Mouse (Mus musculus) right cerebral cortex, adult 18-20 months (tissue): ENCODE data around the gene Ak5.

Experiments
- DNase-seq: peaks from one replicate; pipeline ENCODE4 v3.0.0; 2022; ENCODE audit warnings: mixed read lengths

The Ak5 gene

DNA sequence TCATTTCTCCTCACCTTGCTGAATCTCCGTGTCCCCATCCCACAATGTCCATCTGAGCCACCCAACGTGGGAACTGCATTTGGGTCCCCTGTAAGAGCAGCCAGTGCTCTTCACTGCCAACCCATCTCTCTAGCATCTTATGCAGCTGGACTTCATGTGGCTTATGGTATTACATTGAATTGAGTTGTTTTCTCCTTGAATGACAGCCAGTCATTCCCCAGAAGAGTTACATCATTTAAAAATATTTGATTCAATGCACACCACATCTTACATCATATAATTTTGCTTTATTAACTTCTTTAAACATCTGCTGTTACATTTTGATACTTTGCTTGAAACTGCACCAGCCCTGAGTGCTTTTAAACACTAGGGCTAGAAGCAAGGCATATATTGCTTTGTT, 106.5 kb downstream of the Ak5 start:
- no peak for DNase-seq

DNA sequence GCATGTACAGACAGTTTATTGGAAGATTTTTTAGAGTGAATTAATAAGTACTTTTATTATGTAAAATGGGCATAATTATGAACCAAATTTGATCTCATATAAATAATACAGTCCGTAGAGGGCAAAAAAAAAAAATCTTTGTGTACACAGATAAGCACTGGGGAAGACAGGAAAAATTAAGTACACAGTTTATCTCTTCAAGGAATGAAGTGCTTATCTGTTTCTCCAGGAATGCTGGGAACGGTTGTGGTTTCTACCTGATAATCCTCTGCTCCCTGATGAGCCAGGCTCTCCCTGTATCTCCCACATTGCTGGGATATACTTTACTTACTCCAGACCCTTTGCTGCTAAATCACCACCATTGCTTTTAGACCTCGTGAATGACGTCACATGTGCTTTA, 108.9 kb downstream of the Ak5 start:
- no peak for DNase-seq

DNA sequence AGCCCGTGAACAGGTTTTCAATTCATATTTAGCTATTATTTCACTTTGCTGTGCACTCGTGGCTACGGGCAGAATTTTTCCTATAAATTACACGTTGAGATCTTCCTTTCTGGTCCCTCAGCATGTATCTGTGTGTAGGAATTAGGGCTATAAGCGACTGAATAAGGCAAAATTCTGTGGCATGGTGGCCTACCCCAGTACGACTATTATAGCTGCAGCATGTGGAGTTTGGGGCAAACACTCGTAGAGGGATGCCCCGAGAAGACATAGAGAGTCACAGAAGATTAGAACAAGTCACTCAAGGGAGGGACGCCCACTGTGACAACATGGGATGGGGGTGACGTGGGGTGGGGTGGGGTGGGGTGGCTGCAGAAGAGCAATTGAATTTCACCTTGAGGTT, 110.1 kb downstream of the Ak5 start:
- no peak for DNase-seq

DNA sequence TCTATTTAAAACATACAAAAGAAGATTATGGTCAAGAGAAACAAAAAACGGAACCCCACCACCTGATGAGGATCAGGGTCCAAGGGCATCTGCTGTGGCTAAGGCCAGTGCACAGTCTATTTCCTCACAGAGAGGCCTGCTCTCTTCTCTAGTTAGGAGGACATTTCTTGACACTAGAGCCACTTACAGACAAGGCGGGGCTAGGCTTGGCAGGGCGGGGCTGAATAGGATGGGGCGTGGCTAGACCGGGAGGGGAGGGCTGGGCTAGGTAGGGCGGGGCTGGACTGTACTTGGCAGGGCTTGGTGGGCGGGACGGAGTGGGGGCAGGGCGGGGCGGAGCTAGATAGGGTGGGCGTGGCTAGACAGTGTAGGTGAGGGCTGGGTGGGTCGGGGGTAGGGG, 110.5 kb downstream of the Ak5 start:
- no peak for DNase-seq

DNA sequence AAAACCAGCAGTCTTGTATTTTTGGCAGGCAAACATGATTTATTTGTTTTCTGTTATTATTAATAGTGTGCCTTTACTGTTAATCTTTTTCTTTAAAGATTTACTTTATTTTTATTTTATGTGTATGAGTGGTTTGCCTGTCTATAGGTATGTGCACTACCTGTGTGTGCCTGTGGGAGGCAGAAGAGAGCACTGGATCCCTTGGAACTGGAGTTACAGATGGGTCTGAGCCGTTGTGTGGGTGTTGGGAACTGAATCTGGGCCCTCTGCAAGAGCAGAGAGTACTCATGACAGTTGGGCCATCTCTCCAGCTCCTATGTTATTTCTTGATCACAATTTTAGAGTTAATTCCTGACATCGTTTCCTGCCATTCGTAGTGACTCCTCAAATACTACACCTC, 111.2 kb downstream of the Ak5 start:
- no peak for DNase-seq

DNA sequence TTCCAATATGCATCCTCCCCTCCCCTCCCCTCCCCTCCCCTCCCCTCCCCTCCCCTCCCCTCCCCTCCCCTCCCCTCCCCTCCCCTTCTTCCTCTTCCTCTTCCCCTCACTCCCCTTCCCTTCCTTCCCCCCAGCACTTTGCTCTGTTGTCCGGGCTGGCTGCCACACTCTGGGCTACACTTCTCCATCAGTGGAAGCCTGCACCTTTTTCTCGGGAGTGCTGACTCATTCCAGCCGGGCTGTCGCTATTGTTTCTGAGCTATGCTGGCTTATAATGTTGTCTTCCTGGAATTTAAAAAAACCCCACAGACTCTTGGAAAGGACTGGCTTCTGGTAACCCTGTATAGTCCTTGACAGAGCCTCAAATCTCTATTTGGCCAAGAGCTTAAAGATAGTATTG, 111.7 kb downstream of the Ak5 start:
- DNase-seq, result peak; percentile 36

DNA sequence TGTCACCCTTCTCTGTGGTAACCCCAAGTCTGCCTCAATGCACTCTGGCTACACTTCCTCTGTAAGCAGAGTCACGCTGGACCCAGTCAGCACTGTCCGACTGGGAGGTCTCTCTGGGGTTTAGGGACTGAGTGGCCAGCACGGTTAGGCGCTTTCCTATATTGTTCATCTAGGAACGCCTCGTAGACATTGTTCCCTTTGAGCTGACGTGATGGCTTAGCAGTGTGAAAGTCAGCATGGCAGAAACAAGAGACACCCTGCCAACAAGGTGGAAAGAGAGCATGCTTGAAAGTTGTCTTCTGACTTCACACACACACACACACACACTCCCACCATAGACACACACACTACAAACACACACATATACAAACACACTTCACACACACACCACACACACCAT, 112.9 kb downstream of the Ak5 start:
- no peak for DNase-seq

DNA sequence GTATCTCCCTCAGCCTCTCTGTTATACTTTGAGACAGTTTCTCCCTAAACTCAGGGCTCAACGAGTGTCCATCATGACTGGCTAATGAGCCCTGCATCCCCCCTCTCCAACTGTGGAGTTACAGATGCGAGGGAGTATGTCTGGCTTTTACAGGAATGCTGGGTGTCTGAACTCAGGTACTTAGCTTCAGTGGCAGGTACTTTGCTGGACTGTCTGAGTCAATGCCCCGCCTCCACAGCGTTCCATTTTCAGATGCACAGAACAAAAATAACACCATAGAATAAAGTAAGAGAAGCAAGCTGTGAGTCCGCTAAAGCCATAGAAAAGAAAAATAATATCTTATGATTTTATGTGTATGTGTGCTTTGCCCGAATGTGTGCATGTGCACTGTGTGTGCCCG, 113.8 kb downstream of the Ak5 start:
- peak; percentile 51 for DNase-seq

DNA sequence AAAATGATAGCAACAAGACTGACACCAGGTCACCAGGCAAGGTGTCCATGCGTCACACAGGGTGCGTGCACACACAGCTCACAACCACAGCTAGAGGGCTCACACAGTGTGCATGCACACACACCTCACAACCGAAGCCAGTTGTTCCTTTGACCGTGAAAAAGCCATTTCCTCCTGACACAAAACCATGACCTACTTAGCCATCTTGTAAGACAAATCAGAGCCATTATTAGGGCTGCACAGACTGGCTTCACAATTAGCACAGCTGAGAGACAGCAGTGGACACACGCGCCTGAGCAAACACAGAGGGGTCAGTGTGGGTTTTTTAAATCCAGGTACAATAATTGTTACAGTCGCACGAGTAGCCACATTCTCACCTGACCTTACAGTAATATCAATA, 115.5 kb downstream of the Ak5 start:
- DNase-seq, result no peak

DNA sequence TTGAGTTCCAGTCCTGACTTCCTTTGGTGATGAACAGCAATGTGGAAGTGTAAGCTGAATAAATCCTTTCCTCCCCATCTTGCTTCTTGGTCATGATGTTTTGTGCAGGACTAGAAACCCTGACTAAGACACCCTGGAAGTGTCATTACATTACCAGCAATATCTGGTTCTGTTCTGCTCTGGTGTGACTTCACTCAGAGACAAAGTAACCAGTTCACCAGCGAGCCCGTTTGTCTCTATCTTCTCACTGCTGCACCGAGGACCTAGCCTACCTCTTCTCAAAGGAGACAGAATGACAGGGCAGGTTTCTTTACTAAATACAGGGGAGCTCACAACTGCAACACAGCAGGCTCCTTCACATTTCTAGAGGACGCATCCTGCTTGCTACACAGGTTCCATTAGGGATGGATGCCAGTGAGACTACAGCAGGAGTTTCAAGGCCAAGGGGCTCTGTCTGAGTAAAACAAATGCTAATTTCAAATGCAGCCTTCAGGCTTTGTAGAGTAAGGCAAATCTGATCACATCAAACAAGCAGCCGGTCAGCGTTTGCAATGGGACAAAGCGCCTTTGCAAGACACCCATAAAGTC, 117.5 kb downstream of the Ak5 start:
- no peak for DNase-seq

DNA sequence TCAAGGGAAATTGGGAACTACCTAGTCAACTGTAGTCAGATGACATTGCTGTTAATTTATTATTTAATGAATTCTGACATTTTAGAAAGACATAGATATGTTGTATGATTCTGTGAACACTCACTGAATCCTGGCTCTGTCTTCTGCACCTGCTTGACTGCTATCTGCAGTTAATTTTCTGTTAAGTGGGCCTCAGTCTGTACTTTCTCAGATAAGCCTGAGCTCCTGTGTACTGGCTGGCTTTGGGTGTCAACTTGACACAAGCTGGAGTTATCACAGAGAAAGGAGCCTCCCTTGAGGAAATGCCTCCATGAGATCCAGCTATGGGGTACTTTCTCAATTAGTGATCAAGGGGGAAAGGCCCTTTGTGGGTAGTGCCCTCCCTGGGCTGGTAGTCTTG, 118.1 kb downstream of the Ak5 start:
- DNase-seq, result no peak

DNA sequence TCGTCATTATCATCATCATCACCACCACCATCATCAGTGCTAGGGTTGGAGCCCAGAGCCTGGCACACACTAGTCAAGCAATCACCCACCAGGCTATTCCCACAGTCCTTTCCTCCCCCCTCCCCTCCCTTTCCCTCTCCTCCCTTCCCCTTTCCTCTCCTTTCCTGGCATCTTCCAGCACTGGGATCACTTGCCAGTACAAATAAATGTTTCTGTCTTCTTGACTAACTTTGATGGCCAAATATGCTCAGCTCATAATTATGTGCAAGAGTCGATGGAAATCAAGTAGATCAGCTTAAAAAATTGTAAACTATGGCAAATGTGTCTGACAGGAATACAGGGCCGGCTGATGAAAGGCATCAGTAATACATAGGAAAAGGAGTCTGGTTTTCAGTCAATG, 123.2 kb downstream of the Ak5 start:
- DNase-seq, result no peak

DNA sequence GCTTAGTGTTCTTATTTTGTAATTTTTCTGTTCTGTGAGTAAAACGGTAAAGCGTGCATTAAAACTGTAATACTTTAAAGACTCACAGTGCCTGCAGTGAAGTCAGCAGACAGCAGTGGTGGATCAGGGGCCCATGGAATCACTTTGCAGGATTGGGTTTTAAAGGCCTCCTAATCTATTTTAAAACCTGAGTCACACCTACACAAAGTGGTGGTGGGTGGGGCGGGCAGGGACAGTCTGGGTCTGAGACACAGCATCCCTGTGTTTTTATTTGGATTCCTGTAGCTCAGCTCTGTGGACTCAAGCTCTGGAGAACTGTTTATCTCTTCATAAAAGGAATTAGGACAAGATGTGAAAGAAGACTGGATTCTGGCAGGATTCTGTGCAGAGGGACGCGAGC, 125.9 kb downstream of the Ak5 start:
- no peak for DNase-seq

DNA sequence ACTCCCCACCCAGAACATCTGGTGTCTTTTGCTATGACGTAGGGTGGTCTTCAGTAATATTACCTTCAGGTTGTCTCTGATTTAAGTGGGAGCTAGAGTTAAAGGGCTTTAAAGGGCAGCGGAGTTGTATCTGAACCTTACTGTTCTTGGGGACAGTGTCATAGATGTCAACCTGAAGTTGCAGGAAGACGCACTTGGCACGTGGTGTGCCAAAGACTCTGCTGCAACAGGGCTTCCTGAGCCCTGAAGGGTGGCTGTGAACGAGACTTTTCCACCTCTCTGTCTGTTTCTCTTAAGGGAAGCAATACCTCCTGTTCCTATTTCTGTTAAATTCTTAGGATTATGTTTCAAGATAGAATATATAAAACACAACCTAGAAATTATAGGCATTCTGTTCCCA, 137.8 kb downstream of the Ak5 start:
- no peak for DNase-seq

DNA sequence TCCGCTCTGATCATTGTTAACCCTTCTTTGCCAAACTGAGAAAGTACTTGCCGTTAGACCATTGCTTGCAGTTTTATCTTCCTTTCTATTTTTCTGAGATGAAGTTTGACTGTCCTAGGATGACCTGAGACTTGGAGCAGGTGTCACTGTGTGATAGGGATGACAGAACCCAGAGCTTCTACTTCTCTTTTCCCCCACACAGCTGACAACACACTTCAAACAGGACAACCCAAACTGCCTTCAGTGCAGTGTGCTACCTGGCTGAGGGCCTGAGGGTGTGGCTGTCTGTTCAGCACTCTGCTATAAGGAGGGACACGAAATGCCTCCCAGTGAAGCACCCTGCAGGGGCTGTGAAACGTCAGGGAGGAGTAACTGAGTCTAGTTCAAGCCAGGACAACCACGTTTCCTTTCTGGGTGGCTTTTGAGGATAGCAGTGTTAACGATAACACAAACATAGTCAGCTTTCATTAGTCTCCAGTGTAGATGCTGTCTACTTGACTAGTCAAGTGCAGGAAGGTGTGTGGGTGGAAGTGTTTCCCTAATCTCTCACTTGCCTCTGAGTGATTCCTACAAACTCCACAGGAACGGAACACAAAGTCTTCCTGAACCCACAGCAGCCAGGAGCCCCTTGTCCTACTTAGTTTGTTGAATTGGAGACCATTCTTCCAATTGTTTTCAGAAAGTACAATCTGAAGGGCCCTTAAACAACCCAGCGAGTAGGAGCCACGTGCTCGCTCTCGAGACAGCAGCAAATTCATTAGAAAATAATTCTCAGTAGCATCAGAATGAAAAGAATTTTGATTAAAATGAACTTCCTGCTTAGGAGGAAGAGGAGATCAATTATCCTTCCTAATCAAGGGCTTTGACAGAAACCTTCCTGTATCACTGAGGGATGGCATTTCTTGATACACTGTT, 138.8 kb downstream of the Ak5 start:
- DNase-seq, result no peak

DNA sequence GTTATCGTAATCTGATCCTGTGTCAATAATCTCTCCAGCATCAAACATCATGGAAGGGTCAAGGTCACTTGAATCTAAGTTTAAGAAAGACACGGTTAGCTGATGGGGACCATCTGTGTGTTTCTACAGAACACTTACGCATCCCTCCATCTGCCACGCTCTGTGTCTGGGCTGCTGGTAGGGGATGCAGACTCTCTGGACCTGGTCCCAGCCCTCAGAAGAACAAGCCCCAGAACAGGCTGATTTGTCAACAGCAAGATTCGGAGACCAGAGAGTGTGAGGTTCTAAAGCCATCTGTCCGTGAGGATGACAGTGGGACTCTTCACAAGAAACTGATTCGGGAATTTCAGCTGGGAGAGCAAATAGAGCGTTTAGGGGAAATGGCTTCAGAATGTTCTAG, 141.4 kb downstream of the Ak5 start:
- DNase-seq, result no peak

DNA sequence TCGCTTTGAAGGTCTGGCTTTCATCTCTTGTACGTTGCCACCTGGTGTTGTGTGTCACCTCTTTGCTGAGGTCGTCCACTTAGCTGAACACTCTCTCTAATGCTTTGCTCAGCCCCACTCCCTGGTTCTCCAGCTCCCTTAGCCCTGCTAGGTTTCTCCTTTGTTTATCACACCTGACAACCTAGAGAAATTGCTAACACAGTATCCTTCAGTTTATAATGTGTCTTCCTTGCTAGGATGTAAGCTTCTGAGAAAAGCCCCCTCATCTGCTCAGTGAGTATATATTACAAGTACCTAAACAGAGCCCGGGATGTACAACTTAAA, 144.9 kb downstream of the Ak5 start:
- DNase-seq, result no peak

DNA sequence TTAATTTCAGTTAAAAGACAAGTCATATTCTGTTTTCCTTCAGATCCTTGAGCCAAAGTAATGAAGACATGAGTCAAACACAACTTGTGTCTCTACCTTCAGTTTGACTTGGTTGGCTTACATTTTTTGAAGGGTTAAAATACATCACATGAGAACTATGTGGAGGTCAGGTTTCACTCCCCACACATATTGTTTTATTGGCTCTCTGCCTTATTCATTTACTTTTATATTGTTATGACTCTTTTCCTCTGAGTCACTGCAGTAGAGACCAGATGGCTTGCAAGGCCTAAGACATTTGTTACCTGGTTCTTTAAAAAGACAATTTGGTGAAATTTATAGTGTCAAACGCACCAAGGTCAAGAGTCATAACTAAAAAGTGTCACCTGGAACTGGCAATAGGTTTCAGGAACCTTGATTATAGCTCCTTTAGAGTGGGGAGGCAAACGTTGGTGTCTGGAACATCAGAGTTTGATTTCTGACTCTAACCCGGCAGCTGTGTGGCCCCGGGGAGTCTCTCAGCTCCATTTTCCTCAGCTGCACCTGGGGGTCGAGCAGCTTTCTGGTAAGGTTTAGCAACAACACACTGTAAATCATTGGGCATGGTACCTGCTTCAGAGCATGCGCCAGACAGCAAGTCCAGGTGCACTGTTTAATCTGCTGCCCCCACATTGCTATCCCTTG, 145.4 kb downstream of the Ak5 start:
- no peak for DNase-seq

DNA sequence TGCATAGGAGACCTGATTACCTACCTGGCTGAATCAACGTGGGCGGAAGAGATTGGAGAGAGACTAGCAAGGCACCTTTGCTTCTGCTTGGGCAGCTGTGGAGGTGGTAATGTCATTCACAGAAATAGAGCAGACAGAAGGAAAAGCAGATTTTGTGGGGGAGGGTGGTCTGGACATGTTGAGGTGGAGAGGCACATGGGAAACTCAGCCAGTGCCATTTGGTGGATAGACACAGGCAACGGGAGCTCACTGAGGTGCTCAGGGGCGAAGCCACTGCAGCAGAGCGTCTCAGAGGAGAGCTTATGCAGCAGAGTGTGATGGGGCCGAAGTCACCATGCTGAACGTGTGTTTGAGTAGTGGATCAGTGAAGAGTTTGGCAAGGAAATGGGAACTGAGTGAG, 147.1 kb downstream of the Ak5 start:
- DNase-seq, result peak; percentile 74

DNA sequence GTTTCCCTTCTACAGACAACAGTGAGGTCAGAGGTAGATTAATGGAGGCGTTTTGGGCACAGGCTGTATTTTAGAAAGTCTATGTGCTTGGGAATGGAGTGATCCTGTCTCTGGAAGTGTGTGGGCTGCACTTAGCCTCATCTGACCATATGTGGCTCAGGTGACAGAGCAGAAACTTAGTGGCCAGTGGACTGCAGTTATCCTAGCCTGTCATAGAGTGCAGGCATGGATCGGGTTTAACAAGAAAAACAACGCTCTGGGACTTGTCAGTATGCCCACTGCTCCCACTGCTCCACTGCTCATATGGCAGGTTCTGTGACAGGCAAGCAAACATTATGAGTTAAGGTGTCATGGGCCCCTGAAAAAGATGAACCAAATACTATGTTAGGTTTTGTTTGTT, 148.1 kb downstream of the Ak5 start:
- DNase-seq, result no peak

DNA sequence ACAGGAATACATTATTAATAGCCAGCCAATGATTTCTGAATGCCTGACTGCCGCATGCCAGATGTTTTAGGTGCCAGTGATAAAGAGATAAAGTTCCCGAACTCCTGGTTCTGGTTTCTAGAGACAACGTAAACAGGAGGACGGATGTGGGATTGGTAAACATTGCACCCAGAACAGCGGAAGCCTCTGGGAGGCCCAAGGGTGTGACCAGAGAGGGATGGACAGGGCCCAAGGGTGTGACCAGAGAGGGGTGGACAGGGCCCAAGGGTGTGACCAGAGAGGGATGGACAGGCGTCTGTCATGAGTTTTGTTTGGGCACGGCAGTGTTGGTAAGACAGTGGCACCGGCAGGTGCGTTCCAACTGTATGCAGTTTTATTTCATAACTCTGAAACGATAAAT, 148.6 kb downstream of the Ak5 start:
- DNase-seq, result no peak

DNA sequence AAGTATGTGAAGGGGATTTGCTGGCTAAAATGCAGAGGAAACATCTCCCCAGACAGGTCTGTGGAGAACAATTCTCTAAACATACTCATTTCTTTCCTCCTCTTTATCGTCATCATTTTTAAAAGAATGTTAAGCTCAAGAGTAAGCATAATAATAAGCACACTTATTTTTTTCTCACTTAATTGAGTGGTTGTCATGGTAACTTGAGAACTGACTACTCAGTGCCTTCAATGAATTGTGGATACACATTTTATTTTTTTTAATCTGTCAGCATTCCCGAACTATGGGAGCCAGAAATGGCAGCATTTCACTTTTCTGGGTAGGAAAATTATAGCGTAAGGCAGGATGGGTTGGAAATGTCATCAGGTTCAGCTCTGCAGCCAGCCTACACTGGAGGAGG, 151.6 kb downstream of the Ak5 start:
- DNase-seq, result no peak

DNA sequence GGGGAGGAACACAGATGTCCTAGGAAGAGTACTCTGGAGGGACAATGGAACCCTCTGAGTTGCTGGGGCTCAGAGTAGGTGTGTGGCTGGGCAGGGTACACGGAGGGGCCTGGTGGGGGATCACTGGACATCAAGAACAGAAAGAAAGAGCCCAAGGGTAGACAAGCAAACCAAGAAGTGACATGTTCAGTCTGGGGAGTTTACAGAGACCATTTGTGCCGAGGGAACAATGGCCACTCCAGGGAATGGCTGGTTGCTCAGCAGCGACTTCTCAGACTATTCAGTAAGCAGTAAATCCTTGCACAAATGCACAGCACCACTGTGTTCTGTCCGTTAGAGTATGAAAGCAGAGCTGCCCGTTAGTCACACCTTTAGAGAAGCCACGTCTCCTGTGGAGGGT, 152.2 kb downstream of the Ak5 start:
- DNase-seq, result no peak

DNA sequence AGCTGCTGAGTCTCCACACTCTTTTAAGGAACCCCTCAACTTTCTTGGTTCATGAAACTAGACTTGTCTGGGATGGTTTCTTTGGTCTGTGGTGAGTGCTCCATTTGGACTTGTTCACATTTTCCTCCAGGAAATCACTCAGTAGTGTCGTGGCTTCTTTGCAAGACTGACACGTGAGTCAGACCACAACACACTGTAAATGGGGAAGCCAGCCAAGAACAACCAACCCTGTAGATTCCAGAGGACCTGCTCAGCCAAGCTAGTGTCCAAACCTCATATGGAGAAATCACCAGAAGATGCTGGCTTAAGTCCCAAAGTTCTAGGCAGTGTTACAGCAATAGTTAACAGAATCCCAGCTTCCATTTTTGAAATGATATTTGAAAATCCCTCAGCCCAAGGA, 155.6 kb downstream of the Ak5 start:
- DNase-seq, result no peak
